Mouse (Mus musculus) CH12.LX (cell line): ENCODE measurements around the gene Farp1. TPM values are rescaled to one million over a fixed set of nuclear protein-coding genes. Genes with fewer than 3 reads are reported as not detected.

ENCODE experiments used
- DNase-seq: peaks from one replicate; pipeline ENCODE4 v3.0.0-alpha.2; 2013; ENCODE audit errors: extremely low read depth
- H3K27ac ChIP-seq: 2 replicates; pipeline ENCODE4 v1.5.1; 2012; ENCODE audit warnings: low read depth, mild to moderate bottlenecking, control low read depth, moderate library complexity; ENCODE audit not compliant: insufficient read depth
- H3K27me3 ChIP-seq: replicated peaks from 2 replicates; pipeline ENCODE3; 2012; ENCODE audit warnings: inconsistent platforms
- H3K36me3 ChIP-seq, 2 experiments: replicated peaks in 1 of 2; 2 replicates each; pipeline versions ENCODE3 to v1.6.1; 2012; ENCODE audit warnings: inconsistent platforms in 1 of 2, low read length in 1 of 2, mild to moderate bottlenecking in 1 of 2, mixed read lengths in 1 of 2, moderate library complexity in 1 of 2; ENCODE audit not compliant: control insufficient read depth in 1 of 2, insufficient read depth in 1 of 2
- H3K4me1 ChIP-seq, 2 experiments: 2 replicates each; pipeline ENCODE4 v1.6.1; 2012; ENCODE audit warnings: inconsistent platforms in 1 of 2, moderate library complexity in 1 of 2; ENCODE audit not compliant: insufficient read depth in 2 of 2, control insufficient read depth in 1 of 2
- H3K4me2 ChIP-seq: 2 replicates; pipeline ENCODE4 v1.6.1; 2012; ENCODE audit warnings: low read depth, mild to moderate bottlenecking, control low read depth; ENCODE audit not compliant: poor library complexity, insufficient read depth, severe bottlenecking
- H3K4me3 ChIP-seq, 3 experiments: fragments of 150-350 bp in 1 of 3; sonication (generic) in 1 of 3; replicated peaks in 1 of 3; 2 replicates each; pipeline versions ENCODE3 to v1.5.1; 2011 to 2012; ENCODE audit warnings: low read depth in 2 of 3, low read length in 2 of 3, mild to moderate bottlenecking in 2 of 3, moderate library complexity in 2 of 3, control low read depth in 1 of 3, improper control_type of control experiment in 1 of 3, inconsistent platforms in 1 of 3, mixed read lengths in 1 of 3; ENCODE audit not compliant: poor library complexity in 1 of 3
- H3K79me2 ChIP-seq: replicated peaks from 2 replicates; pipeline ENCODE4 v1.6.1; 2012; ENCODE audit warnings: mild to moderate bottlenecking, moderate library complexity; ENCODE audit not compliant: control insufficient read depth, poor library complexity, insufficient read depth, severe bottlenecking; ENCODE audit errors: extremely low read depth
- H3K9ac ChIP-seq: 2 replicates; pipeline ENCODE4 v1.6.1; 2012; ENCODE audit warnings: low read depth, mild to moderate bottlenecking, control low read depth, moderate library complexity; ENCODE audit not compliant: insufficient read depth
- H3K9me3 ChIP-seq: replicated peaks from 2 replicates; pipeline ENCODE3; 2012; ENCODE audit warnings: low read length, inconsistent platforms, mixed read lengths
- BHLHE40 ChIP-seq: IDR thresholded peaks from 2 replicates; pipeline ENCODE4 v1.6.1; 2011; ENCODE audit warnings: mild to moderate bottlenecking, low read depth, low read length, improper control_type of control experiment
- CHD2 ChIP-seq: IDR thresholded peaks from 2 replicates; pipeline ENCODE4 v1.6.1; 2011; ENCODE audit warnings: low read length, improper control_type of control experiment
- CTCF ChIP-seq, 2 experiments: IDR thresholded peaks in 1 of 2; conservative IDR thresholded peaks in 1 of 2; 2 replicates each; pipeline ENCODE4 v1.5.1; 2011 to 2012; ENCODE audit warnings: low read depth in 2 of 2, low read length in 2 of 2, improper control_type of control experiment in 1 of 2, inconsistent platforms in 1 of 2, mild to moderate bottlenecking in 1 of 2, moderate library complexity in 1 of 2
- E2F4 ChIP-seq: IDR thresholded peaks from 2 replicates; pipeline ENCODE4 v1.6.1; 2011; ENCODE audit warnings: low read depth, low read length, improper control_type of control experiment; ENCODE audit not compliant: insufficient replicate concordance
- ELF1 ChIP-seq: IDR thresholded peaks from 2 replicates; pipeline ENCODE4 v1.6.1; 2014; ENCODE audit warnings: low read depth, mild to moderate bottlenecking, inconsistent platforms, low read length, improper control_type of control experiment
- EP300 ChIP-seq: IDR thresholded peaks from 2 replicates; pipeline ENCODE4 v1.6.1; 2011; ENCODE audit warnings: low read length, improper control_type of control experiment
- ETS1 ChIP-seq: conservative IDR thresholded peaks from 2 replicates; pipeline ENCODE4 v1.6.1; 2012; ENCODE audit warnings: low read depth, mild to moderate bottlenecking, inconsistent platforms, low read length, improper control_type of control experiment, moderate library complexity
- HCFC1 ChIP-seq: IDR thresholded peaks from 2 replicates; pipeline ENCODE4 v1.6.1; 2012; ENCODE audit warnings: low read depth, mild to moderate bottlenecking, inconsistent platforms, low read length, improper control_type of control experiment
- IRF4 ChIP-seq: IDR thresholded peaks from 2 replicates; pipeline ENCODE4 v1.6.1; 2014; ENCODE audit warnings: low read depth, mild to moderate bottlenecking, inconsistent platforms, low read length, improper control_type of control experiment
- JUN ChIP-seq: IDR thresholded peaks from 2 replicates; pipeline ENCODE4 v1.6.1; 2011; ENCODE audit warnings: low read depth, mild to moderate bottlenecking, low read length, improper control_type of control experiment, moderate library complexity; ENCODE audit not compliant: insufficient read depth
- JUND ChIP-seq: conservative IDR thresholded peaks from 2 replicates; pipeline ENCODE4 v1.6.1; 2011; ENCODE audit warnings: low read depth, low read length, improper control_type of control experiment
- MAX ChIP-seq: IDR thresholded peaks from 2 replicates; pipeline ENCODE4 v1.6.1; 2011; ENCODE audit warnings: low read length, improper control_type of control experiment
- MYC ChIP-seq: IDR thresholded peaks from 2 replicates; pipeline ENCODE4 v1.6.1; 2011; ENCODE audit warnings: low read depth, mild to moderate bottlenecking, improper control_type of control experiment, low read length
- NELFE ChIP-seq: IDR thresholded peaks from 2 replicates; pipeline ENCODE4 v1.6.1; 2011; ENCODE audit warnings: low read depth, low read length, improper control_type of control experiment
- POLR2A ChIP-seq: IDR thresholded peaks from 2 replicates; pipeline ENCODE4 v1.6.1; 2011; ENCODE audit warnings: low read depth, mild to moderate bottlenecking, improper control_type of control experiment, low read length
- RCOR1 ChIP-seq: conservative IDR thresholded peaks from 2 replicates; pipeline ENCODE4 v1.6.1; 2012; ENCODE audit warnings: low read depth, mild to moderate bottlenecking, inconsistent platforms, low read length, improper control_type of control experiment
- USF1 ChIP-seq: IDR thresholded peaks from 2 replicates; pipeline ENCODE4 v1.6.1; 2014; ENCODE audit warnings: low read depth, mild to moderate bottlenecking, inconsistent platforms, low read length, improper control_type of control experiment
- ZC3H11A ChIP-seq: IDR thresholded peaks from 2 replicates; pipeline ENCODE4 v1.6.1; 2012; ENCODE audit warnings: low read depth, mild to moderate bottlenecking, inconsistent platforms, low read length, improper control_type of control experiment
- ZKSCAN1 ChIP-seq: IDR thresholded peaks from 2 replicates; pipeline ENCODE4 v1.6.1; 2012; ENCODE audit warnings: low read depth, inconsistent platforms, low read length, improper control_type of control experiment, borderline replicate concordance
- ZMIZ1 ChIP-seq: IDR thresholded peaks from 2 replicates; pipeline ENCODE4 v1.6.1; 2012; ENCODE audit warnings: low read depth, mild to moderate bottlenecking, inconsistent platforms, low read length, improper control_type of control experiment
- ZNF384 ChIP-seq: IDR thresholded peaks from 2 replicates; pipeline ENCODE4 v1.6.1; 2012; ENCODE audit warnings: low read depth, low read length, improper control_type of control experiment, inconsistent platforms
- dilution Hi-C: fragments of 300-500 bp; cut with MboI; formaldehyde crosslinking; loops from 2 replicates; pipeline ENCODE4 v1.14.3; 2020; ENCODE audit warnings: low sequenced_read_pairs; ENCODE audit not compliant: extremely low pct_unique_long_range_greater_than_20kb, extremely low pct_ligation_motif_present
- in situ Hi-C: fragments of 300-500 bp; cut with MboI; formaldehyde crosslinking; loops from 3 replicates; pipeline ENCODE4 v1.14.3; 2019; ENCODE audit warnings: low sequenced_read_pairs, low pct_ligation_motif_present, low pct_unique_long_range_greater_than_20kb, mixed read lengths
- polyA plus RNA-seq: library from polyadenylated mRNA; unstranded; fragments of >175 nt; gene quantifications from 2 replicates; pipeline ENCODE4 v1.2.1, GENCODE M21; 2012; ENCODE audit warnings: low read depth; ENCODE audit not compliant: insufficient read length
- total RNA-seq, 2 experiments: library from RNA; depleted of rRNA; stranded (reverse); fragments of 300-350 nt in 1 of 2; fragments of >200 nt in 1 of 2; gene quantifications; 2 replicates each; pipeline ENCODE4 v1.2.3; 2012 to 2014

Farp1 gene
- total and polyA plus RNA-seq, 3 experiments, result 2.4 to 10.3 (median 2.5) TPM

DNA sequence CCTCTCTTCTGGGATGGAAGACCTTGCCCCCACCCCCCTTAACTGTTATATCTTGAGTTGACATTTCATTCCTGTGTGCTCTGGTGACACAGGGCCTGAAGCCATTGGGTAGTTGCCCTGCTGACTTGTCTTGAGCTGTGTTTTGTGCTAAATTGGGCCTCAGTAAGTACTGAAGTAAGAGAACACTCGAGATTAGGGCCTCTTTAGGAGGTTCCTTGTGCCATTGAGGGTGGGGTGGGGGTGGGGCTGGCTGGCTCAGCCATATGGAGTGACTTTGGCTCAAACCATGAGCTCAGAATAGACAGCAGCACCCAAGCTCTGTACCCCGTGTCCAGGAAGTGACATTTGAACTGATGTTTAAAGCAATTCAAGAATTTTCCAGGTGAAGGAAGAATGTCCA, 65.8 kb downstream of the Farp1 start:
- H3K27ac ChIP-seq, result no peak overlapping the region
- no peak for DNase-seq
- H3K27me3 ChIP-seq, result no peaks in the 10 kb centered on the region
- H3K79me2 ChIP-seq, result no peaks in the 10 kb centered on the region
- H3K9ac ChIP-seq, result no peak overlapping the region
- H3K9me3 ChIP-seq, result no peaks in the 10 kb centered on the region
- H3K36me3 ChIP-seq, result peaks cover 0 to 27% of the 10 kb centered on the region in 2 experiments
- in situ Hi-C loops, result no loop called here
- TF ChIP-seq ZKSCAN1 (no peak), EP300 (no peak), ZC3H11A (no peak), MAX (no peak), ZMIZ1 (no peak), USF1 (no peak)
- H3K4me3 ChIP-seq, result no peak overlapping the region
- H3K4me2 ChIP-seq, result no peak overlapping the region
- peaks cover 5 to 45% of the 10 kb centered on the region in 2 experiments; a peak in 3 of 4 replicates for H3K4me1 ChIP-seq
- dilution Hi-C loops, result no loop called here

DNA sequence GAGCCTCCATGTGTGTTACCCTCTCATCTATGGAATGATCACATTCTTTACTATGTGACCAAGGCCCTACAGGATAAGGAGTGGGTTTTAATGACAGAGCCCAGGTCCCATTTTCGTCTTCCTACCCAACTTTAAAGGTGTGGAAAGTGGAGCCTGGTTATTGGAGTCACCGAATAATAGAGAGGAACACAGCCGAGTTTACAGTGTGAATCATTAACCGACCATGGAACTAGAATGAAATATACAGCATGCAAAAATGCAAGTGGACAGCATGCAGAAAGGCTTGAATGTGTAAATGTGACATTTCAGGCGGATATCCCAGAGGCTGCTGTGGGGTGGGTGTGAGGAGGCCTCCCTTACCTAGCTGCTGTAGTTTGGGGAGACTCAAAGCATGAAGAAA, 66.5 kb downstream of the Farp1 start:
- H3K4me1 ChIP-seq, result peaks cover 5 to 41% of the 10 kb centered on the region in 2 experiments; a peak in 3 of 4 replicates
- DNase-seq, result no peak
- H3K4me3 ChIP-seq, result no peak overlapping the region
- in situ Hi-C loops, result no loop called here
- H3K79me2 ChIP-seq, result no peaks in the 10 kb centered on the region
- no peak overlapping the region for H3K4me2 ChIP-seq
- H3K9me3 ChIP-seq, result no peaks in the 10 kb centered on the region
- H3K36me3 ChIP-seq, result peaks cover 0 to 33% of the 10 kb centered on the region in 2 experiments
- no peaks in the 10 kb centered on the region for H3K27me3 ChIP-seq
- H3K27ac ChIP-seq, result no peak overlapping the region
- dilution Hi-C loops, result no loop called here
- TF ChIP-seq MYC, result no peak
- no peak for TF ChIP-seq POLR2A
- TF ChIP-seq, all 38 proteins: peak for 0
- H3K9ac ChIP-seq, result no peak overlapping the region

- no peak overlapping the region for H3K4me3 ChIP-seq
- peaks cover 0 to 34% of the 10 kb centered on the region in 2 experiments for H3K36me3 ChIP-seq
- no peaks in the 10 kb centered on the region for H3K27me3 ChIP-seq
- TF ChIP-seq NELFE (no peak), HCFC1 (no peak), MAX (0 out of 2 replicates have a peak, but pooled peaks have one; percentile 22), JUND (peak; percentile 87), CHD2 (no peak), RCOR1 (no peak), E2F4 (no peak), EP300 (peak; percentile 83), ELF1 (no peak), ETS1 (peak; percentile 95), CTCF (conservative IDR thresholded peaks at IDR 0.05 in 1 of 2, IDR thresholded peaks at IDR 0.05 in 1 of 2; ENCODE audit: low read depth in 2 of 2, low read length in 2 of 2) (no peak), MYC (0 out of 2 replicates have a peak, but pooled peaks have one; percentile 23), JUN (peak; percentile 86), ZNF384 (no peak), IRF4 (peak; percentile 48), BHLHE40 (peak; percentile 76)
- dilution Hi-C loops, result no loop called here
- in situ Hi-C loops, result no loop called here
- no peaks in the 10 kb centered on the region for H3K79me2 ChIP-seq
- DNase-seq, result peak; percentile 65
- no peaks in the 10 kb centered on the region for H3K9me3 ChIP-seq
- no peak overlapping the region for H3K9ac ChIP-seq
- H3K27ac ChIP-seq, result no peak overlapping the region
- peaks cover 5 to 33% of the 10 kb centered on the region in 2 experiments; a peak in 3 of 4 replicates for H3K4me1 ChIP-seq
- no peak overlapping the region for H3K4me2 ChIP-seq
These were observed 67.6 kb downstream of the Farp1 start for GRCm38 (mm10) chr14:121102599-121102998.
